1 mouse cellular context compared by ENCODE assay signal in the genomic region with DNA sequence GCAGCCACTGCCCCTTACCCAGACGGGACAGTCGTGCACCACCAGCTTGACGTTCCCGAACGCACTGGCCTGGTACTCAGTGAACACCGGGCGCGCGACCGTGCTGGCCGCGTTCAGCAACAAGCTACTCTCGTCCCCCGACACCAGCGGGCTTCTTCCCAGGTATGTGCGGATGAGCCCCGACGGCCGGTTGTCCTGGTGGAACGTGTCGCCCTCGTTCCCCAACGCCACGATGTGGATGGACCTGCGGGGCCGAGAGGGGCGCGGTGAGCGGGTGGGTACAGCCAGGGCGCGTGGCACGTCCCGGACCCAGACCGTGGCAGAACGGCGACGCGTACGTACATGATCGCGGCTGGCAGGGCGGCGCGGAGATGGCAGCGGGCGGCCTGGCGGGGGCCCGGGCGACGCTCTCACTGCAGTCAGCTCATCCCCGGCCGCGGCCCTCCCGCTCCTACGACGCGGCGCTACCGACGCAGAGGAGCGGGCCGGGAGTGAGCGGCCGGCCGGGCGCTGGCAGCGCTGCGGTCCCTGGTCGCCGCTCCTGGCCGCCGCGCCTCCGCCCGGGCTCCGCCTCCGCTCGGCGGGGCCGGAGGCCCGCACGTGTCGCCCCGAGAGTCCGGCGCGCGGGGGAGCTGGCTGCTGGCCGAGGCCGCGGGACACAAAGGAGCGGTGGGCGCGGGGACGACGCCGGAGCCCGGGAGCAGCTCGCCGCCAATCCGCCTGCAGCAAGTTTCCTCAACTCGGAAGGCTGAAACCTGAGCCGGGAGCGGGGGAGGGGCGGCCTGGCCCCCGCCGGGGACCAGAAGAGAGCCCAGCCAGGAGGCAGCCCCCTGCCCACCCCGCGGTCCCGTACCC.
A peak's percentile ranks its signal among the peaks of the same experiment; 100 is the strongest.
TF ChIP-seq lines count a peak whose summit lies in the region.

A gene (minus strand): TSS at position 737 of the 855 bp plus-strand sequence.

TF ChIP-seq in CH12.LX, 34 proteins besides CTCF, POLR2A, EP300 and RAD21:
- TF ChIP-seq USF2 (conservative IDR thresholded peaks at IDR 0.05; ENCODE audit: low read depth, low read length) (no peak), ELF1 (IDR thresholded peaks at IDR 0.05; ENCODE audit: low read depth, low read length) (no peak), E2F4 (IDR thresholded peaks at IDR 0.05; ENCODE audit: insufficient replicate concordance, low read depth, low read length) (no peak), MYC (IDR thresholded peaks at IDR 0.05; ENCODE audit: low read depth, low read length) (no peak), BHLHE40 (IDR thresholded peaks at IDR 0.05; ENCODE audit: low read depth, low read length) (peak; percentile 32; the same call in 1 of the 2 replicates), CHD2 (IDR thresholded peaks at IDR 0.05; ENCODE audit: low read length) (peak; percentile 60; the same call in 1 of the 2 replicates), UBTF (IDR thresholded peaks at IDR 0.05; ENCODE audit: low read depth, low read length) (peak; percentile 78), ZMIZ1 (IDR thresholded peaks at IDR 0.05; ENCODE audit: low read depth, low read length) (no peak), IRF4 (IDR thresholded peaks at IDR 0.05; ENCODE audit: low read depth, low read length) (no peak), TBP (conservative IDR thresholded peaks at IDR 0.05; ENCODE audit: low read depth, low read length) (no peak)
